Mouse (Mus musculus) forebrain, postnatal 0 days (tissue): ENCODE measurements around the gene Ttc9c. TPM values are rescaled to one million over a fixed set of nuclear protein-coding genes. Genes with fewer than 3 reads are reported as not detected.
A peak's percentile ranks its signal among the peaks of the same experiment; 100 is the strongest.
"Not testable (repeated sequence)": the region's sequence is repeated elsewhere in the genome, so short reads cannot be mapped to it uniquely, and the experiment has no call there.

ENCODE experiments used
- ATAC-seq: fragments of 200-750 bp; cut with Nextera tagmentation; 2 replicates; pipeline ENCODE4 v1.8.0; 2017; ENCODE audit warnings: mild to moderate bottlenecking, moderate library complexity
- DNase-seq: peaks from one replicate; pipeline ENCODE4 v3.0.0-alpha.2; 2015
- H3K27ac ChIP-seq: fragments of 300-500 bp; sonication (generic); 2 replicates; pipeline ENCODE4 v1.5.1; 2014; ENCODE audit warnings: low read depth, mild to moderate bottlenecking, antibody characterized with exemption, low read length, moderate library complexity, mixed read lengths
- H3K27me3 ChIP-seq: fragments of 300-500 bp; sonication (generic); 2 replicates; pipeline ENCODE4 v1.6.1; 2014; ENCODE audit warnings: mild to moderate bottlenecking, low read length, mixed read lengths; ENCODE audit not compliant: insufficient read depth
- H3K36me3 ChIP-seq: fragments of 300-500 bp; sonication (generic); 2 replicates; pipeline ENCODE4 v1.6.1; 2014; ENCODE audit warnings: mild to moderate bottlenecking, moderate library complexity; ENCODE audit not compliant: insufficient read depth
- H3K4me1 ChIP-seq: fragments of 300-500 bp; sonication (generic); 2 replicates; pipeline ENCODE4 v1.6.1; 2014; ENCODE audit warnings: antibody characterized with exemption; ENCODE audit not compliant: insufficient read depth
- H3K4me2 ChIP-seq: fragments of 300-500 bp; sonication (generic); 2 replicates; pipeline ENCODE4 v1.6.1; 2014; ENCODE audit warnings: low read depth, mild to moderate bottlenecking, moderate library complexity
- H3K4me3 ChIP-seq: fragments of 300-500 bp; sonication (generic); 2 replicates; pipeline ENCODE4 v1.5.1; 2014; ENCODE audit warnings: low read depth, low read length, mixed read lengths
- H3K9ac ChIP-seq: fragments of 300-500 bp; sonication (generic); 2 replicates; pipeline ENCODE4 v1.6.1; 2014; ENCODE audit warnings: mild to moderate bottlenecking
- H3K9me3 ChIP-seq: fragments of 300-500 bp; sonication (generic); 2 replicates; pipeline ENCODE4 v1.6.1; 2016; ENCODE audit warnings: low read length
- CTCF ChIP-seq: sonication (generic); IDR thresholded peaks from 2 replicates; pipeline ENCODE4 v1.5.1; 2016; ENCODE audit warnings: antibody characterized with exemption, control low read depth, low read depth
- WGBS: fragments of 180-500 bp; shearing (Covaris S2); extraction: QIAGEN DNeasy Blood & Tissue Kit; methylation state at CpG from one replicate; pipeline ENCODE4 v1.1.7; 2014; 5-methylcytosine and 5-hydroxymethylcytosine counted together
- polyA plus RNA-seq: library from polyadenylated mRNA; unstranded; fragments of >200 nt; fragmentation: Nextera tagmentation; extraction: Ambion mirVana; gene quantifications from 2 replicates; pipeline ENCODE4 v1.2.1, GENCODE M21; 2015
- total RNA-seq: library from RNA; depleted of rRNA; stranded (reverse); fragments of >200 nt; gene quantifications from 2 replicates; pipeline ENCODE4 v1.2.3, GENCODE M21; 2014

Ttc9c gene
- total and polyA plus RNA-seq, 2 experiments from 2014 or later: 44.4 to 71.9 TPM

GRCm38 (mm10) chr19:8839103-8839907 lies 20.2 kb upstream of the Ttc9c start, which contains the start of gene Gng3:
TSS of gene Gng3 (minus strand) at chr19:8839194.
- peak; percentile 76 for ATAC-seq
- WGBS: 23% methylated on average over 11 of the region's 11 CpGs
- H3K4me1 ChIP-seq: peaks cover 5% of the 10 kb centered on the region
- TF ChIP-seq CTCF: no peak
- H3K27me3 ChIP-seq: no peaks in the 10 kb centered on the region
- peak within 1 kb of the TSS; percentile 84 for H3K4me2 ChIP-seq
- H3K4me3 ChIP-seq: peak within 1 kb of the TSS; percentile 72
- peak within 1 kb of the TSS; percentile 97 for H3K9ac ChIP-seq
- no peaks in the 10 kb centered on the region for H3K9me3 ChIP-seq
- peak; percentile 91 for DNase-seq
- H3K36me3 ChIP-seq: peaks cover 21% of the 10 kb centered on the region
- peak within 1 kb of the TSS; percentile 98 for H3K27ac ChIP-seq

DNA sequence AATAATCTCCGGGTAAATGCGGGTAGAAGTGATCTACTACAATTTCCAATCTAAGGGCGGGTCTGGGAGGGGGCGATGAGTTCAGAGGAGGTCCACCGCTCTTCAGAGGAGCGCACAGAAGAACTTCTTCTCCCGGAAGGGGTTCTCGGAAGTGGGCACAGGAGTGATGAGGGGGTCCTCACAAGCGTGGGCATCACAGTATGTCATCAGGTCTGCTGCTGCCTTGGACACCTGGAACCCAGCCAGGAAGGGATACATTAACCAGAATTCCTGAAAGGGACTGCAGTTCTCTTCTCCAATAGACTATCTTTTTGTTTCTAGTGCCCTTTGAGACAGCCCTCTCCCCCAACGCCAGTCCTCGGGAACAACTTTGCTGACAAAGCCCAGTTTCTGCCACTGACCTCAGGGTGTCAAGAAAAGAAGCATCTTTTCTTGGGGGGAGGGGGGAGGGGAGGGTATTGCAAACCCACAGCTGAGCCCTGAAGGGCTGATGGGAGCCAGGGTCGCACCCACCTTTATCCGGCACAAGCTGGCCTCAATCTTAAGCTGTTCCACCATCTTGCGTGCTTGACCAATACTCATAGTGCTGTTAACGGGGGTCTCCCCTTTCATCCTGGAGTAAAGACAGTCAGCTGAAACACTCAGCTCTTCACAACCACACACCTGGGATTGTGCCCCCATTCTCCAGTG lies 19.1 kb upstream of the Ttc9c start:
- H3K9ac ChIP-seq: peak overlapping the region; percentile 97
- H3K27ac ChIP-seq: peak overlapping the region; percentile 98
- peaks cover 26% of the 10 kb centered on the region for H3K36me3 ChIP-seq
- H3K4me2 ChIP-seq: peak overlapping the region; percentile 84
- H3K4me3 ChIP-seq: peak overlapping the region; percentile 72
- DNase-seq: peak; percentile 67
- WGBS: 8% methylated on average over 15 of the region's 15 CpGs
- H3K4me1 ChIP-seq: peaks cover 5% of the 10 kb centered on the region
- no peaks in the 10 kb centered on the region for H3K27me3 ChIP-seq
- H3K9me3 ChIP-seq: no peaks in the 10 kb centered on the region
- TF ChIP-seq CTCF: no peak
- ATAC-seq: peak; percentile 7

DNA sequence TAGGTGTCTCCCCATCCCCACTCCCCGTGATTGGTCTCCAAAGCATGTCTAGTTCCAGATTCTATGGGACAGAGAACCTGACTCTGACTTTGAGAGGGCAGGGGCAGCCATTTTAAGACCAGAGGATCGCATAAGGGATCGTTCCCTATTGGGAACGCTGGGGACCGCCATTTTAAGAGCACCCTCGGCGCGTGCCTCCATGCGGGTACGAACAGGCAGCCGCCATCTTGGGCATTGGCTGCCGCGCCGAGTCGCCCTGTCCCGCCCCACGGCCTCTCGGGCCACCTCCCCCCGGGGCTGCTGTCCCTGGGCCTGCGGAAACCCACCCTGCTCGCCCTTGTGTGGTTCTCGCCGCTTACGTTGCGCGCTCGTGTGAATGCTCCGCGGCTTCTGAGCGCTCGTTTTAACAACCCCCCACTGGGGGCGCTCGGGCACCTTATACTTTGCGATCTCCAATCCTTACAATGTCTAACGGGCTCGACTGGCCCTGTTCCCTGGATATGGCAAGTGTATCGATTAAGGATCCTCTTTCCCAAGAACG lies 18.2 kb upstream of the Ttc9c start, which contains the start of gene Bscl2:
Bscl2 (plus strand) TSS at position 217 of the 541 bp plus-strand sequence.
- Histone ChIP-seq H3K4me1 (peaks cover 5% of the 10 kb centered on the region), H3K36me3 (peaks cover 27% of the 10 kb centered on the region), H3K27me3 (no peaks in the 10 kb centered on the region), H3K4me2 (peak within 1 kb of the TSS; percentile 84), H3K9ac (peak within 1 kb of the TSS; percentile 97), H3K27ac (peak within 1 kb of the TSS; percentile 98), H3K9me3 (no peaks in the 10 kb centered on the region), H3K4me3 (peak within 1 kb of the TSS; percentile 72)
- ATAC-seq (peak; percentile 79), DNase-seq (peak; percentile 95)
- 1% methylated on average over 38 of the region's 38 CpGs for WGBS
- peak; percentile 72 for TF ChIP-seq CTCF

DNA sequence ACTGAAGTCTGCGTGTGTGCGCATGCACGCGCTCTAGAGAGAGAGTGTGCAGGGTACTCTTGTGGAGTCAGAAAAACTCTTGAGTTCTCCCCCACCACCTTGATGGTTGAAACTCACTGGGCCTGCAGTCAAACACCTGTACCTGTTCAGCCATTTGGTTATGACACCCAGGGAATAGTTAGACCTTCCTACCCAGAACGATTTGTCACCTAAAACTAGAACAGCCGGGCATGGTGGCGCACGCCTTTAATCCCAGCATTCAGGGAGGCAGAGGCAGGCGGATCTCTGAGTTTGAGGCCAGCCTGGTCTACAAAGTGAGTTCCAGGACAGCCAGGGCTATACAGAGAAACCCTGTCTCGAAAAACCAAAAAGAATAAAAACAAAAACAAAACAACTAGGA lies 17.2 kb upstream of the Ttc9c start:
- not testable (repeated sequence) for H3K9ac ChIP-seq, H3K4me3 ChIP-seq, ATAC-seq, H3K4me1 ChIP-seq, H3K27me3 ChIP-seq, H3K9me3 ChIP-seq, DNase-seq
- peaks cover 30% of the 10 kb centered on the region for H3K36me3 ChIP-seq
- whole genome bisulfite sequencing: 93% methylated on average over 10 of the region's 10 CpGs
- peak overlapping the region; percentile 98; the same call in 1 of the 2 replicates for H3K27ac ChIP-seq
- 0 out of 2 replicates have a peak overlapping the region, but pooled peaks have one; percentile 84 for H3K4me2 ChIP-seq

DNA sequence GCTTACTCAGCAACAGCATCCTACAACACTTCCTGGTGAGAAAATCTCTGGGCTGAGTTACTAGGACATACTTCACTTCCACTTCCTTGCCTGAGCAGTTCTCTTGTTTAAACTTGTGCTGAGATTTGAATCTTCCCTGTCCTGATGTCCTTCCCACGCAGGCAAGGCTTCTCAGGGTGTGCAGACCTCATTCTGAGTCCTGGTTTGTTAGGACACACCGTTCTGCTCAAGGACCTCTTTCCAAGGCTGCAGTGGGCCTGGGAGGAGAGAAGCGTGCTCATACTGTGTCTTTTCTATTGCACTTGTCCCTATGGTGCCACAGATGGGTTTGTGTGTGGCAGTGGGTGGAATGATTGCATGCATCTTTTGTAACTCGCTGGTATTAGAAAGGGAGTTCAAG lies 13.8 kb upstream of the Ttc9c start:
- TF ChIP-seq CTCF: no peak
- ATAC-seq: no peak
- no peak overlapping the region for H3K9ac ChIP-seq
- H3K4me1 ChIP-seq: no peaks in the 10 kb centered on the region
- H3K36me3 ChIP-seq: peaks cover 61% of the 10 kb centered on the region
- no peak overlapping the region for H3K27ac ChIP-seq
- H3K4me3 ChIP-seq: no peak overlapping the region
- no peak for DNase-seq
- 91% methylated on average over 4 of the region's 4 CpGs for WGBS
- H3K27me3 ChIP-seq: no peaks in the 10 kb centered on the region
- H3K9me3 ChIP-seq: no peaks in the 10 kb centered on the region
- H3K4me2 ChIP-seq: no peak overlapping the region

GRCm38 (mm10) chr19:8831262-8831661 lies 12.1 kb upstream of the Ttc9c start:
- 73% methylated on average over 11 of the region's 11 CpGs for WGBS
- Histone ChIP-seq H3K36me3 (peaks cover 77% of the 10 kb centered on the region), H3K9me3 (no peaks in the 10 kb centered on the region), H3K4me3 (no peak overlapping the region), H3K27me3 (no peaks in the 10 kb centered on the region), H3K4me2 (no peak overlapping the region), H3K9ac (no peak overlapping the region), H3K4me1 (no peaks in the 10 kb centered on the region), H3K27ac (no peak overlapping the region)
- peak; percentile 41 for TF ChIP-seq CTCF
- no peak for DNase-seq
- peak; percentile 66; the same call in 1 of the 2 replicates for ATAC-seq
